Mouse (Mus musculus) B cell, adult 62 days (primary cell): ENCODE data around the gene Gm14443. TPM values are rescaled to one million over a fixed set of nuclear protein-coding genes. Genes with fewer than 3 reads are reported as not detected.

Experiments
- total RNA-seq: library from RNA; stranded (reverse); gene quantifications from 4 replicates; pipeline ENCODE4 v1.2.4, GENCODE M21; 2023

Gene Gm14443
- 0.12 to 0.19 TPM in 2 of 4 replicates, not detected in the others for total RNA-seq

GRCm38 (mm10) chr2:175175401-175176180 is at the start of gene Gm14443:
TSS of gene Gm14443 (minus strand) at chr2:175175871.

GRCm38 (mm10) chr2:175206732-175207131 is 31.1 kb upstream of the Gm14443 start, which contains the start of gene Gm14391:
TSS of gene Gm14391 (minus strand) at chr2:175206917.

GRCm38 (mm10) chr2:175141993-175142295 is 33.7 kb downstream of the Gm14443 start, which contains the start of gene Gm14399:
TSS of gene Gm14399 (minus strand) at chr2:175142012.

Other genes with a start within 250 kb of the Gm14443 start
- gene Gm14444, start 165.6 kb downstream of the Gm14443 start, total RNA-seq = not detected in 4 replicates
- not detected in 4 replicates for gene Gm14393, start 108.1 kb downstream of the Gm14443 start, total RNA-seq
- gene Gm14399, start 33.9 kb downstream of the Gm14443 start, total RNA-seq = 1.2 to 1.5 TPM (median 1.4 TPM) in 4 replicates
- gene Gm14391, start 31.0 kb upstream of the Gm14443 start, total RNA-seq = 8.1 to 11.8 TPM (median 11.5 TPM) in 4 replicates
- 1.3 to 2.8 TPM in 2 of 4 replicates, not detected in the others for gene Gm14440, start 99.3 kb upstream of the Gm14443 start, total RNA-seq
- gene Gm4631, start 162.3 kb upstream of the Gm14443 start, total RNA-seq = 5.7 to 6.4 TPM (median 6.3 TPM) in 4 replicates
- gene Zfp968, start 196.6 kb upstream of the Gm14443 start, total RNA-seq = 0.92 to 2.3 TPM (median 1.5 TPM) in 3 of 4 replicates, not detected in the other